8 mouse cellular contexts compared by ENCODE assay signal in genomic region chr5:33932413-33932812, GRCm38 (mm10).
"Had no signal": no experiment of that assay in that cellular context is flagged by ENCODE, and none has a peak within 500 bp of the region (broad histone marks: within the 10 kb centered on the region; RNA-seq: fewer than 3 reads in every experiment).

No protein-coding gene starts in this region.

- DNase-seq: kidney, adult 2 months; kidney, postnatal 14 days; liver, embryonic 13.5 days; lung, adult 18-20 months; spleen, adult 18-20 months; thymus, adult 2 months; thymus, postnatal 36 days had no signal

- ATAC-seq: midbrain, embryonic 15.5 days had no signal
